12 mouse cellular contexts compared by ENCODE assay signal in genomic region chr17:71254106-71254505, GRCm38 (mm10). TPM values are rescaled to one million over a fixed set of nuclear protein-coding genes. Genes with fewer than 3 reads are reported as not detected.
DNase-seq lines count a peak whose midpoint lies in the region; ATAC-seq and TF ChIP-seq lines count a peak whose summit lies in the region.
"Had no signal": no experiment of that assay in that cellular context is flagged by ENCODE, and none has a peak within 500 bp of the region (broad histone marks: within the 10 kb centered on the region; RNA-seq: fewer than 3 reads in every experiment).

No protein-coding gene starts in this region.

- no peaks in the 10 kb centered on the region for H3K9me3 ChIP-seq in hindbrain, embryonic 10.5 days
- H3K9me3 ChIP-seq in hindbrain, postnatal 0 days (ENCODE audit: low read length): no peaks in the 10 kb centered on the region
- no peaks in the 10 kb centered on the region for H3K9me3 ChIP-seq in heart, embryonic 13.5 days
- no peaks in the 10 kb centered on the region for H3K9me3 ChIP-seq in limb, embryonic 14.5 days (ENCODE audit: control insufficient read depth, low read length)
- H3K9me3 ChIP-seq: embryonic facial prominence, embryonic 15.5 days; hindbrain, embryonic 15.5 days; midbrain, embryonic 13.5 days had no signal

- no peak for TF ChIP-seq POLR2A in limb, embryonic 14.5 days (IDR thresholded peaks at IDR 0.05; ENCODE audit: borderline replicate concordance, extremely low read depth, insufficient read depth, insufficient read length)
- TF ChIP-seq POLR2A in thymus, adult 2 months (IDR thresholded peaks at IDR 0.05; ENCODE audit: control insufficient read depth, extremely low read depth, insufficient read depth, low read length, poor library complexity): no peak

- H3K4me2 ChIP-seq in hindbrain, postnatal 0 days (ENCODE audit: low read depth, low read length): no peak overlapping the region
- no peak overlapping the region for H3K4me2 ChIP-seq in heart, embryonic 13.5 days
- no peak overlapping the region for H3K4me2 ChIP-seq in limb, embryonic 14.5 days (replicated peaks; ENCODE audit: low read depth, low read length, severe bottlenecking)
- H3K4me2 ChIP-seq: embryonic facial prominence, embryonic 15.5 days; hindbrain, embryonic 15.5 days; midbrain, embryonic 13.5 days had no signal

- peaks cover 12% of the 10 kb centered on the region for H3K4me1 ChIP-seq in hindbrain, embryonic 10.5 days (replicated peaks)
- H3K4me1 ChIP-seq in hindbrain, postnatal 0 days (ENCODE audit: insufficient read depth, low read length): peaks cover 6% of the 10 kb centered on the region; the same call in 1 of the 2 replicates
- H3K4me1 ChIP-seq in heart, embryonic 13.5 days: peaks cover 85% of the 10 kb centered on the region
- peaks cover 45% of the 10 kb centered on the region for H3K4me1 ChIP-seq in limb, embryonic 14.5 days (ENCODE audit: control insufficient read depth, insufficient read depth, low read length)
- H3K4me1 ChIP-seq in thymus, adult 2 months (replicated peaks; ENCODE audit: control insufficient read depth, insufficient read depth, low read length): no peaks in the 10 kb centered on the region

- peaks cover 69% of the 10 kb centered on the region for H3K36me3 ChIP-seq in hindbrain, embryonic 10.5 days
- peaks cover 1% of the 10 kb centered on the region; the same call in 1 of the 2 replicates for H3K36me3 ChIP-seq in hindbrain, postnatal 0 days (ENCODE audit: insufficient read depth, low read length)
- peaks cover 20% of the 10 kb centered on the region; the same call in 1 of the 2 replicates for H3K36me3 ChIP-seq in heart, embryonic 13.5 days
- peaks cover 8% of the 10 kb centered on the region; the same call in 1 of the 2 replicates for H3K36me3 ChIP-seq in limb, embryonic 14.5 days (ENCODE audit: control insufficient read depth, insufficient read depth, low read length)
- H3K36me3 ChIP-seq in thymus, adult 2 months (ENCODE audit: control insufficient read depth, insufficient read depth, low read length): no peaks in the 10 kb centered on the region

- 0 out of 2 replicates have a peak overlapping the region, but pooled peaks have one; percentile 17 for H3K27ac ChIP-seq in hindbrain, embryonic 10.5 days
- no peak overlapping the region for H3K27ac ChIP-seq in hindbrain, postnatal 0 days
- peak overlapping the region; percentile 76 for H3K27ac ChIP-seq in heart, embryonic 13.5 days (replicated peaks)
- H3K27ac ChIP-seq in limb, embryonic 14.5 days (replicated peaks; ENCODE audit: low read depth, low read length): peak overlapping the region; percentile 26
- no peak overlapping the region for H3K27ac ChIP-seq in thymus, adult 2 months (ENCODE audit: control insufficient read depth, insufficient read depth, low read length)
- H3K27ac ChIP-seq: embryonic facial prominence, embryonic 15.5 days; hindbrain, embryonic 15.5 days; liver, embryonic 14.5 days; midbrain, embryonic 13.5 days had no signal

- no peaks in the 10 kb centered on the region for H3K27me3 ChIP-seq in hindbrain, embryonic 10.5 days (ENCODE audit: insufficient read depth, poor library complexity, severe bottlenecking)
- no peaks in the 10 kb centered on the region for H3K27me3 ChIP-seq in hindbrain, postnatal 0 days (ENCODE audit: insufficient read depth, low read length)
- no peaks in the 10 kb centered on the region for H3K27me3 ChIP-seq in heart, embryonic 13.5 days (replicated peaks)
- H3K27me3 ChIP-seq in limb, embryonic 14.5 days (ENCODE audit: control insufficient read depth, insufficient read depth, low read length): no peaks in the 10 kb centered on the region
- no peaks in the 10 kb centered on the region for H3K27me3 ChIP-seq in thymus, adult 2 months (ENCODE audit: control insufficient read depth, insufficient read depth, low read length)
- H3K27me3 ChIP-seq: embryonic facial prominence, embryonic 15.5 days; hindbrain, embryonic 15.5 days; midbrain, embryonic 13.5 days had no signal

- 95% methylated on average over 5 of the region's 5 CpGs for WGBS in hindbrain, embryonic 10.5 days
- 88% methylated on average over 5 of the region's 5 CpGs for WGBS in hindbrain, postnatal 0 days
- 45% methylated on average over 5 of the region's 5 CpGs for WGBS in heart, embryonic 13.5 days
- 54% methylated on average over 5 of the region's 5 CpGs for WGBS in limb, embryonic 14.5 days
- WGBS in thymus, adult 2 months: 88% methylated on average over 5 of the region's 5 CpGs

- H3K9ac ChIP-seq in hindbrain, postnatal 0 days (replicated peaks; ENCODE audit: low read length): no peak overlapping the region
- H3K9ac ChIP-seq in heart, embryonic 13.5 days: 0 out of 2 replicates have a peak overlapping the region, but pooled peaks have one; percentile 7
- H3K9ac ChIP-seq in limb, embryonic 14.5 days (ENCODE audit: low read depth, low read length, severe bottlenecking): no peak overlapping the region
- H3K9ac ChIP-seq: embryonic facial prominence, embryonic 15.5 days; hindbrain, embryonic 15.5 days; liver, embryonic 14.5 days; midbrain, embryonic 13.5 days had no signal

- ATAC-seq in hindbrain, postnatal 0 days: no peak
- ATAC-seq in heart, embryonic 13.5 days (ENCODE audit: extremely low read depth, insufficient number of reproducible peaks, low FRiP score, low TSS enrichment): no peak
- ATAC-seq in limb, embryonic 14.5 days (ENCODE audit: low FRiP score, low read depth): no peak

- TF ChIP-seq CTCF in hindbrain, postnatal 0 days (IDR thresholded peaks at IDR 0.05; ENCODE audit: low read depth): no peak
- TF ChIP-seq CTCF in thymus, adult 2 months (IDR thresholded peaks at IDR 0.05; ENCODE audit: borderline replicate concordance, control insufficient read depth, extremely low read depth, insufficient read depth, low read length, poor library complexity): no peak

- no peak for DNase-seq in hindbrain, embryonic 10.5 days (ENCODE audit: low spot score)
- DNase-seq in hindbrain, postnatal 0 days (ENCODE audit: low spot score): no peak
- peak; percentile 46 to 54 for DNase-seq in kidney, adult 8-10 months
- peak; percentile 40 for DNase-seq in limb, embryonic 14.5 days (ENCODE audit: low spot score)
- no peak for DNase-seq in c-Kit-positive CD71-positive TER-119-positive erythroid progenitor cells, embryonic 14.5 days (ENCODE audit: low spot score)
- DNase-seq in thymus, adult 2 months: no peak
- DNase-seq in urinary bladder, adult 2 months (ENCODE audit: low spot score): no peak

- H3K4me3 ChIP-seq in hindbrain, embryonic 10.5 days: no peak overlapping the region
- H3K4me3 ChIP-seq in hindbrain, postnatal 0 days (ENCODE audit: low read length): no peak overlapping the region
- no peak overlapping the region for H3K4me3 ChIP-seq in heart, embryonic 13.5 days
- H3K4me3 ChIP-seq in limb, embryonic 14.5 days (replicated peaks; ENCODE audit: low read length): no peak overlapping the region
- no peak overlapping the region for H3K4me3 ChIP-seq in thymus, adult 2 months (ENCODE audit: control insufficient read depth, insufficient read depth, low read length)
- H3K4me3 ChIP-seq: embryonic facial prominence, embryonic 15.5 days; hindbrain, embryonic 15.5 days; midbrain, embryonic 13.5 days had no signal

RNA-seq across cellular contexts. Expression of gene Emilin2, which starts 57.7 kb away (rescaled TPM):
- 20.2 and 26.3 TPM in 2 replicates for polyA plus RNA-seq in hindbrain, embryonic 10.5 days (2016; fragmentation: Nextera tagmentation; extraction: Ambion mirVana)
- total RNA-seq in hindbrain, postnatal 0 days (2014; rRNA removed): 4.4 and 10.5 TPM in 2 replicates
- 1.6 and 2.0 TPM in 2 replicates for polyA plus RNA-seq in hindbrain, postnatal 0 days (2015; fragmentation: Nextera tagmentation; extraction: Ambion mirVana)
- 47.4 and 51.7 TPM in 2 replicates for polyA plus RNA-seq in heart, embryonic 13.5 days (2015; fragmentation: Nextera tagmentation; extraction: Ambion mirVana)
- 22.7 and 23.6 TPM in 2 replicates for polyA plus RNA-seq in limb, embryonic 14.5 days (2012; rRNA removed)
- polyA plus RNA-seq in limb, embryonic 14.5 days (2014; fragmentation: Nextera tagmentation; extraction: Ambion mirVana): 25.6 and 30.0 TPM in 2 replicates
- polyA plus RNA-seq in thymus, adult 2 months (2012; rRNA removed): 5.9 and 8.7 TPM in 2 replicates
- 7.0 and 13.9 TPM in 2 replicates for polyA plus RNA-seq in urinary bladder, adult 2 months (2012; rRNA removed)

Comparison
In these comparisons a context has a peak if more than half of its experiments do, and no peak if none do; other contexts are left out.
1. H3K27ac ChIP-seq: peak in hindbrain, embryonic 10.5 days (single experiment), heart, embryonic 13.5 days (single experiment) and limb, embryonic 14.5 days (single experiment); none in hindbrain, postnatal 0 days (single experiment) and thymus, adult 2 months (single experiment).
2. DNase-seq: peak in kidney, adult 8-10 months (2 of 2) and limb, embryonic 14.5 days (single experiment); none in hindbrain, embryonic 10.5 days (single experiment), hindbrain, postnatal 0 days (single experiment), c-Kit-positive CD71-positive TER-119-positive erythroid progenitor cells, embryonic 14.5 days (single experiment), thymus, adult 2 months (single experiment) and urinary bladder, adult 2 months (single experiment).